Mouse (Mus musculus) spleen, postnatal 10 days (tissue): ENCODE data around the gene Ifit1bl1.

Experiments
- DNase-seq, 2 experiments: peaks; one replicate each; pipeline ENCODE4 v3.0.0; 2021 to 2022; ENCODE audit warnings: low spot score in 2 of 2

Gene Ifit1bl1

DNA sequence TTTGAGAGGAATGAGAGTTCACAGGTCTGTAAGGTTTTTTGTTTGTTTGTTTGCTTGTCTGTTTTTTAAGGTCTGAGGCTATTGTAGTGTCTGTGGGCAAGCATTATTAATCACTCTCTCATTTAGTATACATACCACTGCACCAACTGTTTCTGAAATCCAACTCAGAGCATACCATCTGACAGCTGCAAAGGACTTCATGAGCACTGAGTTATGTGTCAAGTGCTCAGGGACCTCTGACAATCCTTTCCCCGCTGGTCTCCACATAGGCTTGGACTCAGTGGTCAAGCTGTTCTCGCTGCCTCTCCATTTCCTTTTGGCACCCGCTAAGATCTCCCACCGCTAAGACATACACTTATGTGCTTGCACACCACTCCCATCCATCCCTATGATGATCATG, 55.5 kb downstream of the Ifit1bl1 start:
- no peak for DNase-seq
